Mouse (Mus musculus): Measurements from ENCODE around the gene Rapgef1. TPM values are rescaled to one million over a fixed set of nuclear protein-coding genes. Genes with fewer than 3 reads are reported as not detected.

Rapgef1 gene
- polyA plus RNA-seq, 1 experiment from 2014 or later = 19.8 TPM

DNA sequence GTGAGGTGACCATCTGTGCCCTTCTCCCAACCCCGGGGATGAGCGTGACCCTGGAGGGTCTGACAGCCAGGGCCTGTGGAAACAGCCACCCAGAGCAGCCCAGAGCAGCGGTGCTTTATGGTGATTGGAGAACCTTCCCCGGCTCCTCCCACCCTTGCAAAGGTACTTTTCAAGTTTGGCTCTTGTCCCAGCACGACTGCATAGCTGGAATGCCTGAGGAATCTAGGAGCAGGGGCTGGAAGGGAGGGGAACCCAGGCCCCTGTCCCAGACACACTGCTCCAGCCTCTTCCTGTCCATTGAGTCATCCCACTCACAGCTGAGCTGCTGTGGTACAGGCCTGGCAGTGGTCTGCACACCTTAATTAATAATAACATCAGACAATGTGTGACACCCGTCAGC is 97.2 kb downstream of the Rapgef1 start:
- peak; percentile 63; the same call in 1 of the 2 replicates for ATAC-seq
- H3K9ac ChIP-seq (replicated peaks) = no peak overlapping the region
- H3K27ac ChIP-seq = no peak overlapping the region
- no peak overlapping the region for H3K4me3 ChIP-seq (replicated peaks)
- no peaks in the 10 kb centered on the region for H3K27me3 ChIP-seq
- H3K36me3 ChIP-seq = peaks cover 68% of the 10 kb centered on the region
- 0 out of 2 replicates have a peak, but pooled peaks cover 3% of the 10 kb centered on the region for H3K4me1 ChIP-seq (replicated peaks)
- 17% methylated on average over 6 of the region's 6 CpGs for WGBS
- H3K9me3 ChIP-seq = no peaks in the 10 kb centered on the region
- no peak overlapping the region for H3K4me2 ChIP-seq (replicated peaks)

DNA sequence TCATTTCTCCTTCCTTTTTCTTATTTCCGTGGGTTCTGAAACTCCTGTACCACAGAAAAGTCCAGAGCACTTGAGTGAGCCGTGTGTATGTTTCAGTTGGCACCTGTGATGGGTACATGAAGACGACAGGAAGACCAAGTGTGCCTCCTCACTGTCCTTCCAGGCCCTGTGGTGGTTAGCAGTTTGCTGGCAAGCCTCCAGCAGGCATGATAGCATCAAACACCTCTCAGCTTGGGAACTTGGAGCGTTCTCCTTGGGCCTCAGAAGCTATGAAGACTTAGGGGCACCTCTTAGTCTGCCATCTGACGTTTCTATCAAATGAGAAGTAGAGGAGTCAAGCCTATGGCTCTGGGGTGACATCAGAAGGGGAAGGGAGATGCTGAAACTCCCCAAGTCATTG is 99.1 kb downstream of the Rapgef1 start:
- no peaks in the 10 kb centered on the region for H3K27me3 ChIP-seq
- no peaks in the 10 kb centered on the region for H3K9me3 ChIP-seq
- H3K4me1 ChIP-seq (replicated peaks) = 0 out of 2 replicates have a peak, but pooled peaks cover 3% of the 10 kb centered on the region
- peaks cover 72% of the 10 kb centered on the region for H3K36me3 ChIP-seq
- no peak overlapping the region for H3K9ac ChIP-seq (replicated peaks)
- H3K4me3 ChIP-seq (replicated peaks) = no peak overlapping the region
- ATAC-seq = no peak
- no peak overlapping the region for H3K27ac ChIP-seq
- H3K4me2 ChIP-seq (replicated peaks) = no peak overlapping the region
- 95% methylated on average over 5 of the region's 5 CpGs for WGBS

DNA sequence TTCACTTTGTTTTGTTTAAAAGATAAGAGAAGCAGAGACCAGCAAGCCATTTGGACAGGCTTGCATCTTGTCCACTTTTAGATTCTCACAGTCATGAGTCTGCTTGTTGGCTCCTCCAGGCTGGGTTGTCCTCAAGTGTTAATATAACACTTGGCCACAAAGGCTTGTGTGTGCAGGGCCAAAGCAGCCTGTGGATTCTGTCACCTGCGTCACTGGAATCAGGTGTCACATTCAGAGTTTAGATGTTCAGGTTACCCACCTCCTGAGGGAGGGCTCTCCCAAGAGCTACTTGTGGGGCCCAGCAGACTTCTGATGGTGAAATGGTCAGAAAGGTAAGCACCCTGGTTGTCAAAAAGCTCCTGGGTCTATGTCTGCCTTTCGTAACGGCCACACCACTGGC is 103.6 kb downstream of the Rapgef1 start:
- Histone ChIP-seq H3K36me3 (peaks cover 92% of the 10 kb centered on the region), H3K9me3 (no peaks in the 10 kb centered on the region), H3K9ac (replicated peaks) (no peak overlapping the region), H3K4me2 (replicated peaks) (no peak overlapping the region), H3K27ac (no peak overlapping the region), H3K4me3 (replicated peaks) (no peak overlapping the region), H3K4me1 (replicated peaks) (no peaks in the 10 kb centered on the region), H3K27me3 (no peaks in the 10 kb centered on the region)
- ATAC-seq = no peak
- WGBS = 95% methylated on average over 3 of the region's 3 CpGs

DNA sequence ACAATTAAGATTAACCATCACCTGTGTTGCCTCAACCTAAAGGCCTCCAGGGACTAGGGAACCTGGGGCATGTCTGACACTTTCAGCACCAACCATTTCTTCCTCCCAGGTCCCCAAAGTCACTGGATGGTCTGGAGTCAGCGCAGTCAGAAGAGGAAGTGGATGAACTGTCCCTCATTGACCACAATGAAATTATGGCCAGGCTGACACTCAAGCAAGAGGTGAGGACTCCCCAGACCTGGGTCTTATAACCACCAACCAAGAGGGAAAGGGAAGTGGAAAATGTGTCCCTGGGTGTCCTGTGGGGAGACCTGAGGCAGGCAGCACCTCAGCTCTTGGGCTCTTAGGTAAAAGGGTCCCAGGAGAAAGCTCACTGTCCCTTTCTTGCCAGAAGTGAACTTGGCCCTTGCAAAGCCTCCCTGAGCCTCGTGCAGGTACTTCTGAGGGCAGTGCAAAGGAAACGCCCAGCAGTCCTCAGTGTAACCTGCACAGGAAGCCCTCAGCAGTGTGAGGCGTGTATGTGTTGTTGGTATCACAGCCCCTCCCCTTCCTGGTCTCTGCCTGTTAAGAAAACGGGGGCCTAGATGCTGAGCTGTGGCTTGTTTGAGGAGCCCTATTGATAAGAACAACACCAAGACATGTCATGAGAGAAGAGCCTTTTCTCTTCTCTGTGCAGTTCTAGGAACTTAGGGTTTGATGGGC is 105.3 kb downstream of the Rapgef1 start:
- Histone ChIP-seq H3K4me3 (replicated peaks) (no peak overlapping the region), H3K27me3 (no peaks in the 10 kb centered on the region), H3K9me3 (no peaks in the 10 kb centered on the region), H3K4me2 (replicated peaks) (no peak overlapping the region), H3K4me1 (replicated peaks) (no peaks in the 10 kb centered on the region), H3K36me3 (peaks cover 94% of the 10 kb centered on the region), H3K9ac (replicated peaks) (no peak overlapping the region), H3K27ac (no peak overlapping the region)
- WGBS = 90% methylated on average over 5 of the region's 5 CpGs
- no peak for ATAC-seq

DNA sequence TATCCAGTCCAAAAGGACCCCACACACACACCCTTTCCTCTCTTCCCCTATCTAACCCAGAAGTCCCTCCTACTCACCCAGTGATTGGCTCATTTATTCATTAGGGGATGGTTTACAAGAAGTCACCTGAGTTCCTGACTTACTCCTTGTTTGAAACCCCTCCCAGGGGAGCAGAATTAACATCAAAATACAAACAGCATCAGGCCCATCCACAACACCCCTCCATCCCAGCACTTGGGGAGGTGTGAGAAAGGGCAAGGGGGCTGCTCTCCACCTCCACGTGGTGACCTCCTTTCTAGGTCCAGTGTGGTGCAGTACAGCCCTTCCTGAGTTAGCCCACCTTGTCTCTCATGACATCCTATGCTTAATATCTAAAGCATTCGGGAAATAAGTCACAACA is 110.0 kb downstream of the Rapgef1 start:
- H3K9ac ChIP-seq (replicated peaks) = no peak overlapping the region
- no peak for ATAC-seq
- no peaks in the 10 kb centered on the region for H3K27me3 ChIP-seq
- H3K36me3 ChIP-seq = peaks cover 96% of the 10 kb centered on the region
- no peak overlapping the region for H3K4me3 ChIP-seq (replicated peaks)
- 68% methylated on average over 2 of the region's 2 CpGs for WGBS
- no peaks in the 10 kb centered on the region for H3K4me1 ChIP-seq (replicated peaks)
- no peak overlapping the region for H3K4me2 ChIP-seq (replicated peaks)
- no peak overlapping the region for H3K27ac ChIP-seq
- H3K9me3 ChIP-seq = no peaks in the 10 kb centered on the region

GRCm38 (mm10) chr2:29731545-29731944 is 112.0 kb downstream of the Rapgef1 start:
- Histone ChIP-seq H3K27me3 (no peaks in the 10 kb centered on the region), H3K4me1 (replicated peaks) (no peaks in the 10 kb centered on the region), H3K4me2 (replicated peaks) (no peak overlapping the region), H3K9ac (replicated peaks) (no peak overlapping the region), H3K36me3 (peaks cover 95% of the 10 kb centered on the region), H3K27ac (no peak overlapping the region), H3K4me3 (replicated peaks) (no peak overlapping the region), H3K9me3 (no peaks in the 10 kb centered on the region)
- WGBS = 79% methylated on average over 3 of the region's 3 CpGs
- ATAC-seq = no peak

- Histone ChIP-seq H3K4me2 (replicated peaks) (no peak overlapping the region), H3K36me3 (peaks cover 95% of the 10 kb centered on the region), H3K27ac (no peak overlapping the region), H3K4me1 (replicated peaks) (no peaks in the 10 kb centered on the region), H3K9ac (replicated peaks) (no peak overlapping the region), H3K9me3 (no peaks in the 10 kb centered on the region), H3K4me3 (replicated peaks) (no peak overlapping the region), H3K27me3 (no peaks in the 10 kb centered on the region)
- ATAC-seq = no peak
- 92% methylated on average over 10 of the region's 10 CpGs for WGBS
Observed at GRCm38 (mm10) chr2:29732559-29732958, 113.0 kb downstream of the Rapgef1 start.

DNA sequence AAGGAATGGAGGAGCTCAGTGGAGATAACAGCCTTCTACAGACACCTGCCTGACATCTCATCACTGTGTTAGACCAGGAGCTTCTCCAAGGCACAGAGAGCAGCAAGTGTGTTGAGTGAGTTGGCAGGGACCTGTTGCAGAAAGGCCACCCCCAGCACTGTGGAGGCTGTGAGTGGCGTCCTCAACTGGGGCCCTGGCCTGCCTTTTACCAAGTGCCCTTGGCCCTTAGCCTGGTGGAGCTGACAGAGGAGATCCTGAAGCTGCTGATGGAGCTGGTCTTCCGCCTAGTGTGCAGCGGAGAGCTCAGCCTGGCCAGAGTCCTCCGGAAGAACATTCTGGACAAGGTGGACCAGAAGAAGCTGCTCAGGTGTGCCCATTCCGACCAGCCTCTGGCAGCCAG is 113.8 kb downstream of the Rapgef1 start:
- no peak for ATAC-seq
- no peaks in the 10 kb centered on the region for H3K27me3 ChIP-seq
- peaks cover 95% of the 10 kb centered on the region for H3K36me3 ChIP-seq
- no peaks in the 10 kb centered on the region for H3K9me3 ChIP-seq
- no peak overlapping the region for H3K4me2 ChIP-seq (replicated peaks)
- no peak overlapping the region for H3K9ac ChIP-seq (replicated peaks)
- no peaks in the 10 kb centered on the region for H3K4me1 ChIP-seq (replicated peaks)
- H3K4me3 ChIP-seq (replicated peaks) = no peak overlapping the region
- 97% methylated on average over 5 of the region's 5 CpGs for WGBS
- H3K27ac ChIP-seq = no peak overlapping the region

DNA sequence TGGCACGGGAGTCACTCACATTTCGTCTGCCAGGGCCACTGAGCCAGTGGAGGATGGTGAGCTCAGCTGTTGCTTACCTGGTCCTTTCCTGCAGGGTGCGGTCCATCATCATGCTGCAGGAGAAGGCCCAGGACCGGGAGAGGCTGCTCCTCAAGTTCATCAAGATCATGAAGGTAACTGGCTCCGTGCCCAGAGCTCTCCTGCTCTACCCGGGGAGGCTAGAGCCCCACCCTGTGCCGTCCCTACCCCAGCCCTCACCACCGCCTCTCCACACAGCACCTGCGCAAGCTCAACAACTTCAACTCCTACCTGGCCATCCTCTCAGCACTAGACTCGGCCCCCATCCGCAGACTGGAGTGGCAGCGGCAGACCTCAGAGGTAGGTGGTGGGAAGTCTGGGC is 116.2 kb downstream of the Rapgef1 start:
- H3K9me3 ChIP-seq = no peaks in the 10 kb centered on the region
- H3K4me1 ChIP-seq (replicated peaks) = no peaks in the 10 kb centered on the region
- H3K9ac ChIP-seq (replicated peaks) = no peak overlapping the region
- no peak overlapping the region for H3K27ac ChIP-seq
- no peak overlapping the region for H3K4me2 ChIP-seq (replicated peaks)
- no peak overlapping the region for H3K4me3 ChIP-seq (replicated peaks)
- WGBS = 92% methylated on average over 12 of the region's 12 CpGs
- H3K27me3 ChIP-seq = no peaks in the 10 kb centered on the region
- no peak for ATAC-seq
- peaks cover 94% of the 10 kb centered on the region for H3K36me3 ChIP-seq

DNA sequence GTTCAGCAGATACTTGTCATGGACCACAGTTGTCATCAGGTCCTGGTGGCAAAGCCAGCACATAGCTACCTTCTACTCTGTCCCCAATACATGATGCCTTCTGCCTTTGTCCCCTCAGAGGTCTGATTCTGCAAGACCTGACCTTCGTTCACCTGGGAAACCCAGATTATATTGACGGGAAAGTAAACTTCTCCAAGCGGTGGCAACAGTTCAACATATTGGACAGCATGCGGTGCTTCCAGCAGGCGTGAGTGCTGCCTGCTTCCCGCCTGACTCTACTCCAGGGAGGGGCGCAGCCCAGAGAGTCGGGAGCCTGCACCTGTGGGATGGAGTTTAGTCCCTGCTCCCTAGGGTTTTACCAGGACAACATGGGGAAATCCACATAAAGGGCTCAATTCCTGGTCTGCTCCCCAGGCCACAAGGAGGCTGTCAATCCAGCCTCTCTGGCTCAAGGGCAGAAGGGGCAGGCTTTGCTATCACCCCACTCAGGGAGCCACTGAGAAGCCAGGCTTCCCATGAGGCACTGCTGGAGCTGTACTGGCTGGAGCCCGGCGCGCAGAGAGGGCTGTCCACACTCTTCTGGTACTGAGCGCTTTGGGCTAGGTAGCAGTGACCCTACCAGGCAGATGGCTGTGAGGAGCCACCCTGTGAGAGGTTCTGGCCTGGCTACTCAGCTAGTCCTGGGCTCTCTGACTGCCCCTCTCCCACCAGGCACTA is 117.8 kb downstream of the Rapgef1 start:
- no peak for ATAC-seq
- Histone ChIP-seq H3K27me3 (no peaks in the 10 kb centered on the region), H3K9me3 (no peaks in the 10 kb centered on the region), H3K4me1 (replicated peaks) (no peaks in the 10 kb centered on the region), H3K9ac (replicated peaks) (no peak overlapping the region), H3K36me3 (peaks cover 81% of the 10 kb centered on the region), H3K4me3 (replicated peaks) (no peak overlapping the region), H3K4me2 (replicated peaks) (no peak overlapping the region), H3K27ac (no peak overlapping the region)
- 88% methylated on average over 12 of the region's 12 CpGs for WGBS

DNA sequence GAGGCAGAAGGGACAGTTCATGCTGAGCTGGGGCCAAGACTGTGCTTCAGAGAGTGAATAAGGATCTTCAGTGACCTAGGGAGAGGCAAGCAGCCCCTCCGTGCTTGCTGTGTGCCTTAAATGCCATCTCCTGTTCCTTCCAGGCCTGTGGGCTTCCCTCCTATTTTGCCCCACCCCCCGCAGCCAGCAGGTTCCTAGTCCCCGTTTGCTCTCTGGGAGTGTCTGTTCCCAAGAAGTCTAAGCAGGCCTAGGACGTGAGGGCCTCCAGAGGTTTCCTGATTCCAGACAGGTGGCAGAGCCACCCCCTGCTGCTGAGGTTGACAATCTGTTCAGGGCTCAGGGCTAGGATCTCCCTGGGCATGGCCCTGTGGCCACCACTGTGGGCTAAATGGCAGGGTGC is 119.3 kb downstream of the Rapgef1 start:
- no peak for ATAC-seq
- no peak overlapping the region for H3K4me3 ChIP-seq (replicated peaks)
- no peaks in the 10 kb centered on the region for H3K4me1 ChIP-seq (replicated peaks)
- 76% methylated on average over 4 of the region's 4 CpGs for WGBS
- no peak overlapping the region for H3K9ac ChIP-seq (replicated peaks)
- no peaks in the 10 kb centered on the region for H3K27me3 ChIP-seq
- H3K9me3 ChIP-seq = no peaks in the 10 kb centered on the region
- H3K36me3 ChIP-seq = peaks cover 67% of the 10 kb centered on the region
- H3K4me2 ChIP-seq (replicated peaks) = no peak overlapping the region
- H3K27ac ChIP-seq = no peak overlapping the region

- Histone ChIP-seq H3K9ac (replicated peaks) (no peak overlapping the region), H3K9me3 (no peaks in the 10 kb centered on the region), H3K4me3 (replicated peaks) (no peak overlapping the region), H3K27ac (no peak overlapping the region), H3K27me3 (no peaks in the 10 kb centered on the region), H3K36me3 (peaks cover 61% of the 10 kb centered on the region), H3K4me2 (replicated peaks) (no peak overlapping the region), H3K4me1 (replicated peaks) (no peaks in the 10 kb centered on the region)
- 72% methylated on average over 5 of the region's 5 CpGs for WGBS
- no peak for ATAC-seq
Observed at GRCm38 (mm10) chr2:29739368-29739767, 119.8 kb downstream of the Rapgef1 start.
